8 mouse cellular contexts compared by ENCODE assay signal in the genomic region with DNA sequence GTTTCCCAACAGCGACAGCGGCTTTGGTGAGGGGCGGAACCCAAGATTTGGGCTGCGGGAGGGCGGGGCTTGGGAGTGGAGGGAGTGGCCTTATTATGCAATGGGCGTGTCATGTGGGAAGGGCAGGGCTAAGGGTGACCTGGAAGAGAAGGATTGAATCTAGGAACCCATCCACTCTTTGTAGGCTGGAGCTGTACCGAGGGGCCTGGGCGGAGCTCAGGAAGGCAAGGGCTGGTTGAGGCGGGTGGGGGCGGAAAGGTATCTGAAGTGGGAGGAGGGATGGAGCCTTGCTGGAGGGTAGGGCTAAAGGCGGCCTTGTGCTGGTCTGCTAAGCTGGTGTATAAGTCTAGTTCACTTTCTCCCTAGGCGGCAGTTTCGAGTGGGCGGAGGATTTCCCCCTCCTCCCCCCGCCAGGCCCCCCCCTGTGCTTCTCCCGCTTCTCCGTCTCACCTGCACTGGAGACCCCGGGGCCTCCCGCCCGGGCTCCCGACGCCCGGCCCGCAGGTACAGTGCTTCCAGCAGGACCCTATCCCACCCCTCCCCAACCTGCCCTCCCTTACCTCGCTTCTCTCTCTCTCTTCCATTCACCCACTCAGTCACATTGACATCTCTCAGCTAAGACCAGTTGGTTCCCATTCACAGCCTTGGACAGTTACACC. TPM values are rescaled to one million over a fixed set of nuclear protein-coding genes. Genes with fewer than 3 reads are reported as not detected.
DNase-seq lines count a peak whose midpoint lies in the region; ATAC-seq and TF ChIP-seq lines count a peak whose summit lies in the region.

No protein-coding gene starts in this region.

- no peak overlapping the region; the same call in 1 of the 2 replicates for H3K4me3 ChIP-seq in layer of hippocampus, adult 2 months
- H3K4me3 ChIP-seq in hindbrain, postnatal 0 days (ENCODE audit: low read length), result no peak overlapping the region
- peak overlapping the region; percentile 48 for H3K4me3 ChIP-seq in liver, embryonic 13.5 days (replicated peaks)

- H3K4me2 ChIP-seq in hindbrain, postnatal 0 days (ENCODE audit: low read depth, low read length), result peak overlapping the region; percentile 14; the same call in 1 of the 2 replicates
- H3K4me2 ChIP-seq in liver, embryonic 13.5 days, result peak overlapping the region; percentile 71

- intact Hi-C loops in left cerebral cortex, postnatal 36 days (cut with DNase I), result loop anchor here (1.0 kb wide), 1 partner anchor 61 kb away; no protein-coding TSS in a partner anchor

- no peak for TF ChIP-seq CTCF in layer of hippocampus, adult 2 months (conservative IDR thresholded peaks at IDR 0.05)
- no peak for TF ChIP-seq CTCF in hindbrain, postnatal 0 days (IDR thresholded peaks at IDR 0.05; ENCODE audit: low read depth)

- H3K27ac ChIP-seq in layer of hippocampus, adult 2 months, result peak overlapping the region; percentile 51
- H3K27ac ChIP-seq in hindbrain, postnatal 0 days, result peak overlapping the region; percentile 22; the same call in 1 of the 2 replicates
- no peak overlapping the region for H3K27ac ChIP-seq in liver, embryonic 13.5 days

- ATAC-seq in hindbrain, postnatal 0 days, result no peak
- ATAC-seq in liver, embryonic 13.5 days (ENCODE audit: low read depth), result peak; percentile 52

- H3K9me3 ChIP-seq in hindbrain, postnatal 0 days (ENCODE audit: low read length), result no peaks in the 10 kb centered on the region
- H3K9me3 ChIP-seq in liver, embryonic 13.5 days (replicated peaks), result no peaks in the 10 kb centered on the region

- no peaks in the 10 kb centered on the region for H3K27me3 ChIP-seq in hindbrain, postnatal 0 days (ENCODE audit: insufficient read depth, low read length)
- H3K27me3 ChIP-seq in liver, embryonic 13.5 days, result peaks cover 47% of the 10 kb centered on the region

- no peak overlapping the region for H3K9ac ChIP-seq in hindbrain, postnatal 0 days (replicated peaks; ENCODE audit: low read length)
- H3K9ac ChIP-seq in liver, embryonic 13.5 days, result peak overlapping the region; percentile 26; the same call in 1 of the 2 replicates

- 35% methylated on average over 20 of the region's 25 CpGs for WGBS in hindbrain, postnatal 0 days
- 4% methylated on average over 21 of the region's 25 CpGs for WGBS in liver, embryonic 13.5 days (ENCODE audit: insufficient replicate concordance)

- peaks cover 3% of the 10 kb centered on the region; the same call in 1 of the 2 replicates for H3K4me1 ChIP-seq in hindbrain, postnatal 0 days (ENCODE audit: insufficient read depth, low read length)
- H3K4me1 ChIP-seq in liver, embryonic 13.5 days (replicated peaks), result peaks cover 49% of the 10 kb centered on the region

- peaks cover 26% of the 10 kb centered on the region for H3K36me3 ChIP-seq in hindbrain, postnatal 0 days (ENCODE audit: insufficient read depth, low read length)
- H3K36me3 ChIP-seq in liver, embryonic 13.5 days, result no peaks in the 10 kb centered on the region

- DNase-seq in layer of hippocampus, adult 2 months (ENCODE audit: low spot score in 2 of 2), result no peak
- DNase-seq in layer of hippocampus, adult 8-10 months (ENCODE audit: low spot score in 2 of 2), result no peak
- DNase-seq in c-Kit-positive CD71-positive TER-119-positive erythroid progenitor cells, embryonic 14.5 days (ENCODE audit: low spot score), result peak; percentile 75
- no peak for DNase-seq in hindbrain, postnatal 0 days (ENCODE audit: low spot score)
- DNase-seq in liver, embryonic 13.5 days, result peak; percentile 64
- peak; percentile 38 to 53 for DNase-seq in natural killer cell, adult 2 months (ENCODE audit: low spot score in 2 of 2)
- no peak for DNase-seq in ovary, postnatal 36 days (ENCODE audit: low spot score)
- DNase-seq in left cerebral cortex, postnatal 36 days (ENCODE audit: low spot score in 2 of 2), result no peak

RNA-seq across cellular contexts. Expression of a gene that starts 13.7 kb away (rescaled TPM):
- total RNA-seq in layer of hippocampus, adult 2 months (2021), result 100 to 1,000 TPM; 144 to 149 TPM
- total RNA-seq in layer of hippocampus, adult 8-10 months (2022), result 100 to 1,000 TPM; 135 to 147 (median 139) TPM
- 176 and 221 TPM in 2 replicates for total RNA-seq in hindbrain, postnatal 0 days (2014; rRNA removed)
- 209 and 216 TPM in 2 replicates for polyA plus RNA-seq in hindbrain, postnatal 0 days (2015; fragmentation: Nextera tagmentation; extraction: Ambion mirVana)
- polyA plus RNA-seq in liver, embryonic 13.5 days (2015; fragmentation: Nextera tagmentation; extraction: Ambion mirVana), result 36.1 and 36.6 TPM in 2 replicates
- total RNA-seq in left cerebral cortex, postnatal 36 days (2021), result 100 to 1,000 TPM; 199 to 210 TPM

RNA-seq across cellular contexts. Expression of a gene that starts 16.2 kb away (rescaled TPM):
- 1 to 10 TPM; 7.1 to 9.7 TPM for total RNA-seq in layer of hippocampus, adult 2 months (2021)
- total RNA-seq in layer of hippocampus, adult 8-10 months (2022), result 10 to 100 TPM in 3 of 4 experiments, 1 to 10 TPM in 1; 9.9 to 12.5 (median 11.3) TPM
- total RNA-seq in hindbrain, postnatal 0 days (2014; rRNA removed), result 4.7 and 12.1 TPM in 2 replicates
- 5.7 and 7.4 TPM in 2 replicates for polyA plus RNA-seq in hindbrain, postnatal 0 days (2015; fragmentation: Nextera tagmentation; extraction: Ambion mirVana)
- 0.45 and 0.68 TPM in 2 replicates for polyA plus RNA-seq in liver, embryonic 13.5 days (2015; fragmentation: Nextera tagmentation; extraction: Ambion mirVana)
- 10 to 100 TPM; 11.4 to 13.8 TPM for total RNA-seq in left cerebral cortex, postnatal 36 days (2021)

RNA-seq across cellular contexts. Expression of a gene that starts 17.1 kb away (rescaled TPM):
- 100 to 1,000 TPM; 302 to 329 TPM for total RNA-seq in layer of hippocampus, adult 2 months (2021)
- total RNA-seq in layer of hippocampus, adult 8-10 months (2022), result 100 to 1,000 TPM; 251 to 313 (median 283) TPM
- total RNA-seq in hindbrain, postnatal 0 days (2014; rRNA removed), result 125 and 133 TPM in 2 replicates
- polyA plus RNA-seq in hindbrain, postnatal 0 days (2015; fragmentation: Nextera tagmentation; extraction: Ambion mirVana), result 13.6 and 13.9 TPM in 2 replicates
- not detected in 2 replicates for polyA plus RNA-seq in liver, embryonic 13.5 days (2015; fragmentation: Nextera tagmentation; extraction: Ambion mirVana)
- 100 to 1,000 TPM; 225 to 267 TPM for total RNA-seq in left cerebral cortex, postnatal 36 days (2021)

RNA-seq across cellular contexts. Expression of a gene that starts 23.9 kb away (rescaled TPM):
- total RNA-seq in layer of hippocampus, adult 2 months (2021), result 1 to 10 TPM; 1.6 to 1.9 TPM
- 1 to 10 TPM; 1.6 to 2.1 (median 1.8) TPM for total RNA-seq in layer of hippocampus, adult 8-10 months (2022)
- 0.97 and 1.4 TPM in 2 replicates for total RNA-seq in hindbrain, postnatal 0 days (2014; rRNA removed)
- polyA plus RNA-seq in hindbrain, postnatal 0 days (2015; fragmentation: Nextera tagmentation; extraction: Ambion mirVana), result 0.89 and 1.2 TPM in 2 replicates
- polyA plus RNA-seq in liver, embryonic 13.5 days (2015; fragmentation: Nextera tagmentation; extraction: Ambion mirVana), result 0.12 and 0.23 TPM in 2 replicates
- 1 to 10 TPM; 2.3 to 3.0 TPM for total RNA-seq in left cerebral cortex, postnatal 36 days (2021)

RNA-seq across cellular contexts. Expression of a gene that starts 30.1 kb away (rescaled TPM):
- 10 to 100 TPM; 20.5 to 22.7 TPM for total RNA-seq in layer of hippocampus, adult 2 months (2021)
- total RNA-seq in layer of hippocampus, adult 8-10 months (2022), result 10 to 100 TPM; 19.3 to 24.7 (median 22.3) TPM
- 29.1 and 34.6 TPM in 2 replicates for total RNA-seq in hindbrain, postnatal 0 days (2014; rRNA removed)
- 44.6 and 48.6 TPM in 2 replicates for polyA plus RNA-seq in hindbrain, postnatal 0 days (2015; fragmentation: Nextera tagmentation; extraction: Ambion mirVana)
- polyA plus RNA-seq in liver, embryonic 13.5 days (2015; fragmentation: Nextera tagmentation; extraction: Ambion mirVana), result 48.4 and 49.2 TPM in 2 replicates
- total RNA-seq in left cerebral cortex, postnatal 36 days (2021), result 10 to 100 TPM; 19.5 to 21.0 TPM

Comparison
In these comparisons a context has a peak if more than half of its experiments do, and no peak if none do; other contexts are left out.
1. DNase-seq: peak in c-Kit-positive CD71-positive TER-119-positive erythroid progenitor cells, embryonic 14.5 days (single experiment), liver, embryonic 13.5 days (single experiment) and natural killer cell, adult 2 months (2 of 2); none in layer of hippocampus, adult 2 months (0 of 2), layer of hippocampus, adult 8-10 months (0 of 2), hindbrain, postnatal 0 days (single experiment), ovary, postnatal 36 days (single experiment) and left cerebral cortex, postnatal 36 days (0 of 2).